Mouse (Mus musculus): Measurements from ENCODE around the gene Psmd7. TPM values are rescaled to one million over a fixed set of nuclear protein-coding genes. Genes with fewer than 3 reads are reported as not detected.
"Not testable (repeated sequence)": the region's sequence is repeated elsewhere in the genome, so short reads cannot be mapped to it uniquely, and the experiment has no call there.

Psmd7 gene
- 48.9 and 52.2 TPM in 2 replicates for polyA plus RNA-seq (2012; rRNA removed)

- peak; percentile 95 for DNase-seq
- no peaks in the 10 kb centered on the region for H3K27me3 ChIP-seq (ENCODE audit: control insufficient read depth, insufficient read depth, low read length)
- TF ChIP-seq CTCF (IDR thresholded peaks at IDR 0.05; ENCODE audit: borderline replicate concordance, control insufficient read depth, extremely low read depth, insufficient read depth, low read length, poor library complexity) (peak; percentile 30; the same call in 1 of the 2 replicates), POLR2A (IDR thresholded peaks at IDR 0.05; ENCODE audit: control insufficient read depth, extremely low read depth, insufficient read depth, low read length, poor library complexity) (peak; percentile 57; the same call in 1 of the 2 replicates)
- WGBS = 2% methylated on average over 65 of the region's 65 CpGs
- H3K36me3 ChIP-seq (ENCODE audit: control insufficient read depth, insufficient read depth, low read length) = peaks cover 21% of the 10 kb centered on the region
- no peak within 1 kb of the TSS for H3K27ac ChIP-seq (ENCODE audit: control insufficient read depth, insufficient read depth, low read length)
- H3K4me3 ChIP-seq (ENCODE audit: control insufficient read depth, insufficient read depth, low read length) = peak within 1 kb of the TSS; percentile 95
- H3K4me1 ChIP-seq (replicated peaks; ENCODE audit: control insufficient read depth, insufficient read depth, low read length) = no peaks in the 10 kb centered on the region
Observed at GRCm38 (mm10) chr8:107587995-107588780, at the start of gene Psmd7. Gene Psmd7 (minus strand): TSS chr8:107588464.

GRCm38 (mm10) chr8:107633734-107634133 lies 45.5 kb upstream of the Psmd7 start:
- Histone ChIP-seq H3K36me3 (ENCODE audit: control insufficient read depth, insufficient read depth, low read length) (no peaks in the 10 kb centered on the region), H3K27ac (ENCODE audit: control insufficient read depth, insufficient read depth, low read length) (no peak overlapping the region), H3K4me1 (replicated peaks; ENCODE audit: control insufficient read depth, insufficient read depth, low read length) (no peaks in the 10 kb centered on the region), H3K4me3 (ENCODE audit: control insufficient read depth, insufficient read depth, low read length) (no peak overlapping the region), H3K27me3 (ENCODE audit: control insufficient read depth, insufficient read depth, low read length) (no peaks in the 10 kb centered on the region)
- WGBS = 97% methylated on average over 2 of the region's 2 CpGs
- DNase-seq = no peak
- TF ChIP-seq CTCF (IDR thresholded peaks at IDR 0.05; ENCODE audit: borderline replicate concordance, control insufficient read depth, extremely low read depth, insufficient read depth, low read length, poor library complexity) (no peak), POLR2A (IDR thresholded peaks at IDR 0.05; ENCODE audit: control insufficient read depth, extremely low read depth, insufficient read depth, low read length, poor library complexity) (no peak)

GRCm38 (mm10) chr8:107629701-107630100 lies 41.4 kb upstream of the Psmd7 start:
- H3K27me3 ChIP-seq (ENCODE audit: control insufficient read depth, insufficient read depth, low read length) = no peaks in the 10 kb centered on the region
- no peaks in the 10 kb centered on the region for H3K4me1 ChIP-seq (replicated peaks; ENCODE audit: control insufficient read depth, insufficient read depth, low read length)
- DNase-seq = no peak
- H3K4me3 ChIP-seq (ENCODE audit: control insufficient read depth, insufficient read depth, low read length) = no peak overlapping the region
- H3K27ac ChIP-seq (ENCODE audit: control insufficient read depth, insufficient read depth, low read length) = no peak overlapping the region
- no peak for TF ChIP-seq CTCF (IDR thresholded peaks at IDR 0.05; ENCODE audit: borderline replicate concordance, control insufficient read depth, extremely low read depth, insufficient read depth, low read length, poor library complexity)
- no peak for TF ChIP-seq POLR2A (IDR thresholded peaks at IDR 0.05; ENCODE audit: control insufficient read depth, extremely low read depth, insufficient read depth, low read length, poor library complexity)
- 90% methylated on average over 11 of the region's 11 CpGs for WGBS
- H3K36me3 ChIP-seq (ENCODE audit: control insufficient read depth, insufficient read depth, low read length) = no peaks in the 10 kb centered on the region

- Histone ChIP-seq H3K36me3 (ENCODE audit: control insufficient read depth, insufficient read depth, low read length) (no peaks in the 10 kb centered on the region), H3K27me3 (ENCODE audit: control insufficient read depth, insufficient read depth, low read length) (no peaks in the 10 kb centered on the region), H3K27ac (ENCODE audit: control insufficient read depth, insufficient read depth, low read length) (no peak overlapping the region), H3K4me1 (replicated peaks; ENCODE audit: control insufficient read depth, insufficient read depth, low read length) (no peaks in the 10 kb centered on the region), H3K4me3 (ENCODE audit: control insufficient read depth, insufficient read depth, low read length) (no peak overlapping the region)
- WGBS = 66% methylated on average over 8 of the region's 8 CpGs
- TF ChIP-seq CTCF (IDR thresholded peaks at IDR 0.05; ENCODE audit: borderline replicate concordance, control insufficient read depth, extremely low read depth, insufficient read depth, low read length, poor library complexity) = no peak
- no peak for TF ChIP-seq POLR2A (IDR thresholded peaks at IDR 0.05; ENCODE audit: control insufficient read depth, extremely low read depth, insufficient read depth, low read length, poor library complexity)
- DNase-seq = no peak
Observed at GRCm38 (mm10) chr8:107628501-107629149, 40.4 kb upstream of the Psmd7 start.

GRCm38 (mm10) chr8:107627881-107628280 lies 39.6 kb upstream of the Psmd7 start:
- no peaks in the 10 kb centered on the region for H3K4me1 ChIP-seq (replicated peaks; ENCODE audit: control insufficient read depth, insufficient read depth, low read length)
- TF ChIP-seq CTCF (IDR thresholded peaks at IDR 0.05; ENCODE audit: borderline replicate concordance, control insufficient read depth, extremely low read depth, insufficient read depth, low read length, poor library complexity) (no peak), POLR2A (IDR thresholded peaks at IDR 0.05; ENCODE audit: control insufficient read depth, extremely low read depth, insufficient read depth, low read length, poor library complexity) (no peak)
- H3K4me3 ChIP-seq (ENCODE audit: control insufficient read depth, insufficient read depth, low read length) = no peak overlapping the region
- DNase-seq = no peak
- WGBS = 94% methylated on average over 9 of the region's 9 CpGs
- no peak overlapping the region for H3K27ac ChIP-seq (ENCODE audit: control insufficient read depth, insufficient read depth, low read length)
- no peaks in the 10 kb centered on the region for H3K27me3 ChIP-seq (ENCODE audit: control insufficient read depth, insufficient read depth, low read length)
- no peaks in the 10 kb centered on the region for H3K36me3 ChIP-seq (ENCODE audit: control insufficient read depth, insufficient read depth, low read length)

GRCm38 (mm10) chr8:107624301-107624700 lies 36.0 kb upstream of the Psmd7 start:
- H3K4me1 ChIP-seq (replicated peaks; ENCODE audit: control insufficient read depth, insufficient read depth, low read length); H3K27ac ChIP-seq (ENCODE audit: control insufficient read depth, insufficient read depth, low read length); DNase-seq; H3K36me3 ChIP-seq (ENCODE audit: control insufficient read depth, insufficient read depth, low read length); H3K27me3 ChIP-seq (ENCODE audit: control insufficient read depth, insufficient read depth, low read length); H3K4me3 ChIP-seq (ENCODE audit: control insufficient read depth, insufficient read depth, low read length): not testable (repeated sequence)
